Mouse (Mus musculus) heart, adult 2 months (tissue): ENCODE measurements around the gene Mad2l2.

Experiments
- CTCF ChIP-seq: fragments of 200-600 bp; IDR thresholded peaks from 2 replicates; pipeline ENCODE4 v1.8.1; 2022; ENCODE audit warnings: antibody characterized with exemption, mild to moderate bottlenecking, moderate library complexity
- EP300 ChIP-seq: fragments of 200-500 bp; IDR thresholded peaks from 2 replicates; pipeline ENCODE4 v1.6.1; 2011; ENCODE audit warnings: low read depth, low read length, control low read depth; ENCODE audit not compliant: insufficient read depth
- POLR2A ChIP-seq: fragments of 200-500 bp; IDR thresholded peaks from 2 replicates; pipeline ENCODE4 v1.6.1; 2011; ENCODE audit warnings: mild to moderate bottlenecking, low read depth, low read length, control low read depth; ENCODE audit not compliant: insufficient read depth

DNA sequence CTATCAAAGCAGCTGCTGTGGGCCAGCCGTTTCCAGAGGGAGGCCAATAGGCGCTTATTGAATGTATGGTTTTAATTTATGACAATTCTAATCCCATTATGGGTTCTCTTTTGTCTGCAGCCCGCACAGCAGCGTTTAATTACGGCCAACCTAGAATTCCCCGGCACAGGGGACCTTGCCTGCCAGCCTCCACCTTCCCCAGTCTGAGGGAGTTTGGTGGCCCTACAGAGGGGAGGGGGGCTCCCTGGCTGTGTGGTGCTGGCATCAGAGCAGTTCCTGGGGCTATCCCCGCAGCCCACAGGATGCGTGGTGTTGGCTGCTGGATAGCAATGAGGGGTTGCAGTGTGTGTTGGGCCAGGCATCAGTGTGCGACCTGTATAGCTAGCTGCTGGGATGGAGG is 54.4 kb downstream of the Mad2l2 start:
- TF ChIP-seq EP300: no peak
- no peak for TF ChIP-seq CTCF
- TF ChIP-seq POLR2A: no peak
